In genomic region chr8:70528182-70528797, GRCm38 (mm10) we compare ENCODE assay signal across 8 mouse cellular contexts. TPM values are rescaled to one million over a fixed set of nuclear protein-coding genes. Genes with fewer than 3 reads are reported as not detected.
A peak's percentile ranks its signal among the peaks of the same experiment; 100 is the strongest.
DNase-seq lines count a peak whose midpoint lies in the region; ATAC-seq and TF ChIP-seq lines count a peak whose summit lies in the region.

No protein-coding gene starts in this region.

- H3K4me1 ChIP-seq in heart, embryonic 15.5 days (replicated peaks) = peaks cover 19% of the 10 kb centered on the region
- H3K4me1 ChIP-seq in MEL (ENCODE audit: control insufficient read depth in 1 of 2, insufficient read depth in 2 of 2, low read length in 2 of 2) = peaks cover 0 to 28% of the 10 kb centered on the region in 2 experiments; a peak in 3 of 4 replicates
- H3K4me1 ChIP-seq in hindbrain, embryonic 12.5 days = peaks cover 33% of the 10 kb centered on the region
- H3K4me1 ChIP-seq in midbrain, embryonic 11.5 days (ENCODE audit: control insufficient read depth, insufficient read depth, low read length) = peaks cover 13% of the 10 kb centered on the region

- ATAC-seq in heart, embryonic 15.5 days (replicated peaks; ENCODE audit: insufficient number of reproducible peaks, insufficient read depth, low FRiP score, low read depth) = no peak
- ATAC-seq in hindbrain, embryonic 12.5 days (ENCODE audit: low FRiP score) = no peak
- ATAC-seq in midbrain, embryonic 11.5 days (ENCODE audit: low FRiP score) = no peak

- H3K4me3 ChIP-seq in heart, embryonic 15.5 days = peak overlapping the region; percentile 82
- H3K4me3 ChIP-seq in MEL (ENCODE audit: control insufficient read depth in 1 of 2, insufficient read depth in 1 of 2, low read depth in 2 of 2, low read length in 2 of 2) = peak overlapping the region; percentile 70 to 98
- H3K4me3 ChIP-seq in hindbrain, embryonic 12.5 days = peak overlapping the region; percentile 67
- H3K4me3 ChIP-seq in midbrain, embryonic 11.5 days (ENCODE audit: low read depth, low read length) = peak overlapping the region; percentile 87

- H3K27me3 ChIP-seq in heart, embryonic 15.5 days = no peaks in the 10 kb centered on the region
- no peaks in the 10 kb centered on the region for H3K27me3 ChIP-seq in MEL (ENCODE audit: control insufficient read depth in 1 of 2, insufficient read depth in 2 of 2, low read length in 2 of 2)
- H3K27me3 ChIP-seq in hindbrain, embryonic 12.5 days = no peaks in the 10 kb centered on the region
- no peaks in the 10 kb centered on the region for H3K27me3 ChIP-seq in midbrain, embryonic 11.5 days (ENCODE audit: control insufficient read depth, insufficient read depth, low read length)

- TF ChIP-seq RAD21 in MEL (IDR thresholded peaks at IDR 0.05; ENCODE audit: low read depth, low read length) = no peak

- H3K9ac ChIP-seq in heart, embryonic 15.5 days = peak overlapping the region; percentile 94
- H3K9ac ChIP-seq in MEL (ENCODE audit: control insufficient read depth, low read depth, low read length, poor library complexity, severe bottlenecking) = peak overlapping the region; percentile 96
- H3K9ac ChIP-seq in hindbrain, embryonic 12.5 days = peak overlapping the region; percentile 92
- H3K9ac ChIP-seq in midbrain, embryonic 11.5 days (ENCODE audit: low read length) = peak overlapping the region; percentile 96

- H3K27ac ChIP-seq in heart, embryonic 15.5 days = peak overlapping the region; percentile 87
- peak overlapping the region; percentile 81 for H3K27ac ChIP-seq in MEL (ENCODE audit: control insufficient read depth, low read depth, low read length)
- H3K27ac ChIP-seq in hindbrain, embryonic 12.5 days = peak overlapping the region; percentile 89
- H3K27ac ChIP-seq in midbrain, embryonic 11.5 days (ENCODE audit: low read depth, low read length) = no peak overlapping the region; the same call in 1 of the 2 replicates

- TF ChIP-seq CTCF in MEL (IDR thresholded peaks at IDR 0.05 in 2 of 3, conservative IDR thresholded peaks at IDR 0.05 in 1 of 3; ENCODE audit: control insufficient read depth in 1 of 3, insufficient read depth in 1 of 3, low read depth in 2 of 3, low read length in 3 of 3, poor library complexity in 1 of 3, severe bottlenecking in 1 of 3) = no peak

- no peak for TF ChIP-seq POLR2A in MEL (IDR thresholded peaks at IDR 0.05; ENCODE audit: control insufficient read depth in 1 of 2, insufficient read depth in 1 of 2, low read depth in 1 of 2, low read length in 2 of 2, poor library complexity in 1 of 2)

- peaks cover 29% of the 10 kb centered on the region for H3K79me2 ChIP-seq in MEL (ENCODE audit: control insufficient read depth, insufficient read depth, low read length, poor library complexity)

- no peak for DNase-seq in heart, adult 11 months
- peak; percentile 67 for DNase-seq in MEL (ENCODE audit: low read depth, low spot score)
- DNase-seq in midbrain, embryonic 11.5 days (ENCODE audit: low spot score, missing footprints) = peak; percentile 91
- no peak for DNase-seq in layer of hippocampus, adult 9-10 months (ENCODE audit: low spot score)
- no peak for DNase-seq in urinary bladder, postnatal 4 days (ENCODE audit: low spot score in 2 of 2)
- no peak for DNase-seq in frontal cortex, postnatal 36 days (ENCODE audit: low spot score in 2 of 2)

- peak overlapping the region; percentile 76 for H3K4me2 ChIP-seq in heart, embryonic 15.5 days
- H3K4me2 ChIP-seq in hindbrain, embryonic 12.5 days (replicated peaks) = peak overlapping the region; percentile 77
- peak overlapping the region; percentile 88 for H3K4me2 ChIP-seq in midbrain, embryonic 11.5 days

- peaks cover 36% of the 10 kb centered on the region for H3K36me3 ChIP-seq in heart, embryonic 15.5 days
- peaks cover 0 to 30% of the 10 kb centered on the region in 2 experiments; a peak in 2 of 4 replicates for H3K36me3 ChIP-seq in MEL (ENCODE audit: control insufficient read depth in 1 of 2, insufficient read depth in 2 of 2, low read length in 2 of 2)
- peaks cover 36% of the 10 kb centered on the region for H3K36me3 ChIP-seq in hindbrain, embryonic 12.5 days
- H3K36me3 ChIP-seq in midbrain, embryonic 11.5 days (ENCODE audit: control insufficient read depth, insufficient read depth, low read length) = peaks cover 13% of the 10 kb centered on the region; the same call in 1 of the 2 replicates

- H3K9me3 ChIP-seq in heart, embryonic 15.5 days (replicated peaks) = no peaks in the 10 kb centered on the region
- no peaks in the 10 kb centered on the region for H3K9me3 ChIP-seq in MEL (replicated peaks; ENCODE audit: insufficient read depth, low read length)
- no peaks in the 10 kb centered on the region for H3K9me3 ChIP-seq in hindbrain, embryonic 12.5 days (replicated peaks)
- no peaks in the 10 kb centered on the region for H3K9me3 ChIP-seq in midbrain, embryonic 11.5 days (ENCODE audit: control insufficient read depth, low read length)

- WGBS in heart, embryonic 15.5 days = 20% methylated on average over 13 of the region's 13 CpGs
- 35% methylated on average over 13 of the region's 13 CpGs for WGBS in hindbrain, embryonic 12.5 days
- WGBS in midbrain, embryonic 11.5 days = 38% methylated on average over 13 of the region's 13 CpGs

- no peak for TF ChIP-seq EP300 in MEL (IDR thresholded peaks at IDR 0.05; ENCODE audit: low read depth in 1 of 2, low read length in 2 of 2)

TF ChIP-seq in MEL, 35 proteins besides CTCF, POLR2A, EP300 and RAD21:
- TF ChIP-seq CHD1 (IDR thresholded peaks at IDR 0.05; ENCODE audit: low read depth, low read length) (0 out of 2 replicates have a peak, but pooled peaks have one; percentile 42), TBP (IDR thresholded peaks at IDR 0.05; ENCODE audit: low read depth, low read length) (peak; percentile 78), MXI1 (IDR thresholded peaks at IDR 0.05; ENCODE audit: low read depth, low read length) (peak; percentile 67; the same call in 1 of the 2 replicates), ZNF384 (IDR thresholded peaks at IDR 0.05; ENCODE audit: low read depth, low read length) (no peak), MYC (IDR thresholded peaks at IDR 0.05; ENCODE audit: low read depth, low read length) (0 out of 2 replicates have a peak, but pooled peaks have one; percentile 18), MAX (IDR thresholded peaks at IDR 0.05; ENCODE audit: low read length) (no peak; the same call in 1 of the 2 replicates)

RNA-seq across cellular contexts. Expression of gene Kxd1, which starts 0.5 kb away (rescaled TPM):
- polyA plus RNA-seq in heart, embryonic 15.5 days (2015; fragmentation: Nextera tagmentation; extraction: Ambion mirVana) = 64.5 and 68.8 TPM in 2 replicates
- 49.1 and 54.4 TPM in 2 replicates for total RNA-seq in MEL (2012; rRNA removed)
- polyA plus RNA-seq in MEL (2012; ENCODE audit: insufficient read depth in 1 of 2, insufficient read length in 2 of 2, low read depth in 1 of 2, low replicate concordance in 2 of 2, missing spikeins in 1 of 2) = 10 to 100 TPM in 1 of 2 experiments, not detected in 1; 77.4 TPM
- 47.1 and 48.5 TPM in 2 replicates for polyA plus RNA-seq in hindbrain, embryonic 12.5 days (2016; fragmentation: Nextera tagmentation; extraction: Ambion mirVana)
- polyA plus RNA-seq in midbrain, embryonic 11.5 days (2014; fragmentation: Nextera tagmentation; extraction: Ambion mirVana) = 48.0 and 50.0 TPM in 2 replicates

RNA-seq across cellular contexts. Expression of gene Fkbp8, which starts 0.8 kb away (rescaled TPM):
- 203 and 274 TPM in 2 replicates for polyA plus RNA-seq in heart, embryonic 15.5 days (2015; fragmentation: Nextera tagmentation; extraction: Ambion mirVana)
- total RNA-seq in MEL (2012; rRNA removed) = 212 and 215 TPM in 2 replicates
- 100 to 1,000 TPM in 1 of 2 experiments, not detected in 1; 349 TPM for polyA plus RNA-seq in MEL (2012; ENCODE audit: insufficient read depth in 1 of 2, insufficient read length in 2 of 2, low read depth in 1 of 2, low replicate concordance in 2 of 2, missing spikeins in 1 of 2)
- polyA plus RNA-seq in hindbrain, embryonic 12.5 days (2016; fragmentation: Nextera tagmentation; extraction: Ambion mirVana) = 313 and 334 TPM in 2 replicates
- 203 and 215 TPM in 2 replicates for polyA plus RNA-seq in midbrain, embryonic 11.5 days (2014; fragmentation: Nextera tagmentation; extraction: Ambion mirVana)

RNA-seq across cellular contexts. Expression of gene Ell, which starts 11.0 kb away (rescaled TPM):
- 10.8 and 15.0 TPM in 2 replicates for polyA plus RNA-seq in heart, embryonic 15.5 days (2015; fragmentation: Nextera tagmentation; extraction: Ambion mirVana)
- total RNA-seq in MEL (2012; rRNA removed) = 10.8 and 12.4 TPM in 2 replicates
- 10 to 100 TPM in 1 of 2 experiments, not detected in 1; 25.9 TPM for polyA plus RNA-seq in MEL (2012; ENCODE audit: insufficient read depth in 1 of 2, insufficient read length in 2 of 2, low read depth in 1 of 2, low replicate concordance in 2 of 2, missing spikeins in 1 of 2)
- polyA plus RNA-seq in hindbrain, embryonic 12.5 days (2016; fragmentation: Nextera tagmentation; extraction: Ambion mirVana) = 19.0 and 19.4 TPM in 2 replicates
- polyA plus RNA-seq in midbrain, embryonic 11.5 days (2014; fragmentation: Nextera tagmentation; extraction: Ambion mirVana) = 13.0 TPM in 2 replicates

RNA-seq across cellular contexts. Expression of gene Uba52, which starts 17.7 kb away (rescaled TPM):
- polyA plus RNA-seq in heart, embryonic 15.5 days (2015; fragmentation: Nextera tagmentation; extraction: Ambion mirVana) = 684 and 768 TPM in 2 replicates
- total RNA-seq in MEL (2012; rRNA removed) = 3,582 and 3,633 TPM in 2 replicates
- 1,000 to 10,000 TPM in 1 of 2 experiments, not detected in 1; 2,814 TPM for polyA plus RNA-seq in MEL (2012; ENCODE audit: insufficient read depth in 1 of 2, insufficient read length in 2 of 2, low read depth in 1 of 2, low replicate concordance in 2 of 2, missing spikeins in 1 of 2)
- 633 and 755 TPM in 2 replicates for polyA plus RNA-seq in hindbrain, embryonic 12.5 days (2016; fragmentation: Nextera tagmentation; extraction: Ambion mirVana)
- polyA plus RNA-seq in midbrain, embryonic 11.5 days (2014; fragmentation: Nextera tagmentation; extraction: Ambion mirVana) = 774 and 852 TPM in 2 replicates

RNA-seq across cellular contexts. Expression of gene Rex1bd, which starts 21.7 kb away (rescaled TPM):
- polyA plus RNA-seq in heart, embryonic 15.5 days (2015; fragmentation: Nextera tagmentation; extraction: Ambion mirVana) = 116 and 117 TPM in 2 replicates
- 200 and 204 TPM in 2 replicates for total RNA-seq in MEL (2012; rRNA removed)
- polyA plus RNA-seq in MEL (2012; ENCODE audit: insufficient read depth in 1 of 2, insufficient read length in 2 of 2, low read depth in 1 of 2, low replicate concordance in 2 of 2, missing spikeins in 1 of 2) = 100 to 1,000 TPM in 1 of 2 experiments, not detected in 1; 145 TPM
- polyA plus RNA-seq in hindbrain, embryonic 12.5 days (2016; fragmentation: Nextera tagmentation; extraction: Ambion mirVana) = 118 TPM in 2 replicates
- polyA plus RNA-seq in midbrain, embryonic 11.5 days (2014; fragmentation: Nextera tagmentation; extraction: Ambion mirVana) = 126 and 129 TPM in 2 replicates

Comparison
In these comparisons a context has a peak if more than half of its experiments do, and no peak if none do; other contexts are left out.
1. DNase-seq: peak in MEL (single experiment) and midbrain, embryonic 11.5 days (single experiment); none in heart, adult 11 months (single experiment), layer of hippocampus, adult 9-10 months (single experiment), urinary bladder, postnatal 4 days (0 of 2) and frontal cortex, postnatal 36 days (0 of 2).
2. Peak in every context shown above with its lines, with median percentiles within 50 percentile points of each other: H3K4me2 ChIP-seq, H3K4me3 ChIP-seq and H3K9ac ChIP-seq.